Mouse (Mus musculus) hindbrain, embryonic 15.5 days (tissue): ENCODE data around the gene Nfix. TPM values are rescaled to one million over a fixed set of nuclear protein-coding genes. Genes with fewer than 3 reads are reported as not detected.

Experiments
- ATAC-seq: fragments of 200-750 bp; cut with Nextera tagmentation; 2 replicates; pipeline ENCODE4 v1.8.0; 2017; ENCODE audit warnings: low read depth, moderate number of reproducible peaks, moderate TSS enrichment; ENCODE audit not compliant: low FRiP score
- H3K27ac ChIP-seq: fragments of 300-500 bp; sonication (generic); replicated peaks from 2 replicates; pipeline ENCODE4 v1.5.1; 2015; ENCODE audit warnings: mild to moderate bottlenecking, inconsistent platforms
- H3K27me3 ChIP-seq: fragments of 300-500 bp; sonication (generic); 2 replicates; pipeline ENCODE4 v1.6.1; 2015; ENCODE audit warnings: control low read depth, inconsistent platforms
- H3K36me3 ChIP-seq: fragments of 300-500 bp; sonication (generic); 2 replicates; pipeline ENCODE4 v1.6.1; 2015; ENCODE audit warnings: control low read depth, inconsistent platforms
- H3K4me1 ChIP-seq: fragments of 300-500 bp; sonication (generic); replicated peaks from 2 replicates; pipeline ENCODE4 v1.6.1; 2015; ENCODE audit warnings: control low read depth, inconsistent platforms
- H3K4me2 ChIP-seq: fragments of 300-500 bp; sonication (generic); 2 replicates; pipeline ENCODE4 v1.6.1; 2015; ENCODE audit warnings: moderate library complexity, mild to moderate bottlenecking, inconsistent platforms
- H3K4me3 ChIP-seq: fragments of 300-500 bp; sonication (generic); 2 replicates; pipeline ENCODE4 v1.5.1; 2015; ENCODE audit warnings: mild to moderate bottlenecking, inconsistent platforms
- H3K9ac ChIP-seq: fragments of 300-500 bp; sonication (generic); 2 replicates; pipeline ENCODE4 v1.6.1; 2015; ENCODE audit warnings: inconsistent platforms
- H3K9me3 ChIP-seq: fragments of 300-500 bp; sonication (generic); 2 replicates; pipeline ENCODE4 v1.6.1; 2016; ENCODE audit warnings: control low read depth, inconsistent platforms
- WGBS: fragments of 180-500 bp; shearing (Covaris S2); methylation state at CpG from one replicate; pipeline ENCODE4 v1.1.7; 2015; 5-methylcytosine and 5-hydroxymethylcytosine counted together
- polyA plus RNA-seq: library from polyadenylated mRNA; unstranded; fragments of >200 nt; fragmentation: Nextera tagmentation; extraction: Ambion mirVana; gene quantifications from 2 replicates; pipeline ENCODE4 v1.2.1, GENCODE M21; 2015

The Nfix gene
- polyA plus RNA-seq, 1 experiment from 2014 or later: 87.6 TPM

DNA sequence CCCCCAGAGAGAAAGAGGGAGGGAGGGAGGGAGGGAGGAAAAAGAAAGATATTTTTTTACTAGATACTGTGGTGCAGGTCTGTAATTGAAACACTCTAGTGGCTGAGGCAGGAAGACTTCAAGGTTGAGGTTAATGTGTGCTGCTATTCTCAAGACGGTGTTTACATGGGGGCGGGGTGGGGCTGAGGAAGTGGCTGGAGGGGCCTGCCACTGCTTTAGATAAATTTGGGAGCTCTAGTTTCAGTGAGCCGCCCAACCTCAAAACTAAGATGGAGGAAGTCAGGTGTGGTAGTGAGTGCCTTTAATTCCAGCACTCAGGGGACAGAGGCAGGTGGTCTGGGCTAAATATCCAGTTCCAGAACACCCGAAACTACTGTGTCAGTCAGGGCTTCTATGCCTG, 25.5 kb upstream of the Nfix start:
- no peak for ATAC-seq
- H3K4me1 ChIP-seq: peaks cover 14% of the 10 kb centered on the region
- WGBS: 73% methylated on average over 4 of the region's 4 CpGs
- H3K27me3 ChIP-seq: no peaks in the 10 kb centered on the region
- H3K4me3 ChIP-seq: no peak overlapping the region
- no peak overlapping the region for H3K27ac ChIP-seq
- no peaks in the 10 kb centered on the region for H3K9me3 ChIP-seq
- H3K4me2 ChIP-seq: no peak overlapping the region
- H3K9ac ChIP-seq: no peak overlapping the region
- no peaks in the 10 kb centered on the region for H3K36me3 ChIP-seq

DNA sequence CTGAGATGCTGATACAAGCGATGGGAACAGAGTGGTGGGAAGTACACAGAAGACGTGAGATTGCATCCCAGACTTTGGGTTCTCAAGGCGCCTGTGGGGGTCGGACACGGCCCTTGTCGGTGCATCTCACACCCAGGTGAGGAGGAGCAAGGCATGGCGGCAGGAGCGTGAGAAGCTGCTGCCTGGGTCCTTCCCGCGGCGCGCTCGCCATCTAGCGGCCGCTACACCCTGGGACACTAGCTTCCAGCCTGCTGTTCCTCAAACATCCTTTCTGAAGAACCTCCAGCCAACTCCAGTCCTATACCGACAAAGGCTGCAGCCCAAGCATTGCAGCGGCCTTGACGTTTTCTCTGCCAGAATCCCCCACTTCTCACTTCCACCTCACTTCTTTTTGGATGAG, 23.5 kb upstream of the Nfix start:
- 1% methylated on average over 18 of the region's 18 CpGs for WGBS
- Histone ChIP-seq H3K4me2 (peak overlapping the region; percentile 60), H3K9me3 (no peaks in the 10 kb centered on the region), H3K27me3 (no peaks in the 10 kb centered on the region), H3K4me1 (peaks cover 10% of the 10 kb centered on the region), H3K36me3 (no peaks in the 10 kb centered on the region), H3K9ac (peak overlapping the region; percentile 36; the same call in 1 of the 2 replicates), H3K4me3 (peak overlapping the region; percentile 33), H3K27ac (0 out of 2 replicates have a peak overlapping the region, but pooled peaks have one; percentile 53)
- ATAC-seq: peak; percentile 87

DNA sequence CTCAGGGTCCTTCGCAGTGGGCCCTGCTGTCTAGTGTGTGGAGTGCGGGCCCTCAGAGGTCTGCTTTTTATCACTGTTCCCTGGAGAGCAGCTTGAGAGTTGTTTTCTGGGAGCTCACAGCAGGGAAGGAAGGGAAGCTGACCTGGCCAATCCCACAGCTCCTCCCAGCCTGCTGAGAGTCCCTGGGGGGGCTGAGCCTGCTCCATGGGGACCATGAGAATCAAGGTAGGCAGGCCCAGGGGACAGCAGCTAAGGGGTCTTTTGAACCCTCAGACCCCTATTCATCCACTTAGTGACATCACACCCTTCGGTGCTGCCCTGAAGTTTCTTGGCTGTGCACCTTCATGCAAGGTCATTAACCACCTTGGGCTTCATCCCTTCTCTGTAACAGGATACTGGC, 22.6 kb upstream of the Nfix start, which contains the start of gene Dand5:
TSS of gene Dand5 (minus strand) at position 101 of the 400 bp plus-strand sequence.
- Histone ChIP-seq H3K4me3 (peak within 1 kb of the TSS; percentile 33), H3K27me3 (no peaks in the 10 kb centered on the region), H3K36me3 (no peaks in the 10 kb centered on the region), H3K9me3 (no peaks in the 10 kb centered on the region), H3K4me2 (peak within 1 kb of the TSS; percentile 60), H3K9ac (peak within 1 kb of the TSS; percentile 36; the same call in 1 of the 2 replicates), H3K27ac (no peak within 1 kb of the TSS), H3K4me1 (peaks cover 10% of the 10 kb centered on the region)
- ATAC-seq: 0 out of 2 replicates have a peak, but pooled peaks have one; percentile 27
- 32% methylated on average over 3 of the region's 3 CpGs for WGBS

DNA sequence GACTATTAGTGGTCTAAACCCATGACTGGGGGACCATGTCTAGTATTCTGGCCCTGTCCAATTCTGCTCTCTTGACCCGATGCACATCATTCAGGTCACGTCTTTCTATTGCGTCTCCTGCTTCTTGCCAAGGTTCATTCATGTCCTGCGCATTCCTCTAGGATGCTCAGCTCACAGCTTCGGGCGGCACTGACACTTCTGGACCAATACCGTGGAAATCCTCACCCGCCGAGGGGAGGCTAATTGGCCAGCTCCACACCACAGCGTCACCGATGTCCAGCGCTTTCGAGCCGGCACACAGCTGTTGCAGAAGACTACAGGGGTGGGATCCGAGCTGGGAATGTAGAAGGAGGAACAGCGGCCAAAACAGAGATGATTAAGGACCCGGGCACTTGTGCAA, 16.0 kb upstream of the Nfix start:
- no peak overlapping the region for H3K4me3 ChIP-seq
- peaks cover 24% of the 10 kb centered on the region for H3K4me1 ChIP-seq
- H3K27ac ChIP-seq: no peak overlapping the region
- no peaks in the 10 kb centered on the region for H3K9me3 ChIP-seq
- H3K27me3 ChIP-seq: no peaks in the 10 kb centered on the region
- ATAC-seq: no peak
- 72% methylated on average over 17 of the region's 17 CpGs for WGBS
- no peak overlapping the region for H3K4me2 ChIP-seq
- H3K9ac ChIP-seq: no peak overlapping the region
- H3K36me3 ChIP-seq: no peaks in the 10 kb centered on the region

DNA sequence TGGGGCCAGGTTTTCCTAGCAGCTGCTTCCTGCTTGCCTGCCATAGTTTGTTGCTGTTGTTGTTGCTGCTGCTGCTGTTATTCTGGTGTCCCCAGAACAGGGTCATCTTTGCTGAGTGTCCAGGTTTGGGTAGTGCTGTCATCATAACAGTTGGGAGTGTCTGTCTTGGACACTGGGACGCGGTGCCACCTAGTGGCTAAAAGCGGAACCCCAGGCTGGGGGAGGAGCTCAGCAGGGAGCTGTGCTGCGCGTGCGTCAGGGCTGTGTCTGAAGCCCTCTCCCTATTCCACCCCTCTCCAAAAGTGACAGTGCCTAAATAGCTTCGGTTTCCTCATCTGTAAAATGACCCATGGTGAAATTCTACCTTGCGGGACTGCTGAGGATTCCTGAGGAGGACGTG, 15.4 kb upstream of the Nfix start:
- peaks cover 29% of the 10 kb centered on the region for H3K4me1 ChIP-seq
- H3K27ac ChIP-seq: peak overlapping the region; percentile 79
- no peak overlapping the region for H3K9ac ChIP-seq
- H3K9me3 ChIP-seq: no peaks in the 10 kb centered on the region
- peak; percentile 44 for ATAC-seq
- H3K4me3 ChIP-seq: no peak overlapping the region
- WGBS: 16% methylated on average over 9 of the region's 9 CpGs
- H3K36me3 ChIP-seq: no peaks in the 10 kb centered on the region
- H3K27me3 ChIP-seq: no peaks in the 10 kb centered on the region
- no peak overlapping the region for H3K4me2 ChIP-seq

DNA sequence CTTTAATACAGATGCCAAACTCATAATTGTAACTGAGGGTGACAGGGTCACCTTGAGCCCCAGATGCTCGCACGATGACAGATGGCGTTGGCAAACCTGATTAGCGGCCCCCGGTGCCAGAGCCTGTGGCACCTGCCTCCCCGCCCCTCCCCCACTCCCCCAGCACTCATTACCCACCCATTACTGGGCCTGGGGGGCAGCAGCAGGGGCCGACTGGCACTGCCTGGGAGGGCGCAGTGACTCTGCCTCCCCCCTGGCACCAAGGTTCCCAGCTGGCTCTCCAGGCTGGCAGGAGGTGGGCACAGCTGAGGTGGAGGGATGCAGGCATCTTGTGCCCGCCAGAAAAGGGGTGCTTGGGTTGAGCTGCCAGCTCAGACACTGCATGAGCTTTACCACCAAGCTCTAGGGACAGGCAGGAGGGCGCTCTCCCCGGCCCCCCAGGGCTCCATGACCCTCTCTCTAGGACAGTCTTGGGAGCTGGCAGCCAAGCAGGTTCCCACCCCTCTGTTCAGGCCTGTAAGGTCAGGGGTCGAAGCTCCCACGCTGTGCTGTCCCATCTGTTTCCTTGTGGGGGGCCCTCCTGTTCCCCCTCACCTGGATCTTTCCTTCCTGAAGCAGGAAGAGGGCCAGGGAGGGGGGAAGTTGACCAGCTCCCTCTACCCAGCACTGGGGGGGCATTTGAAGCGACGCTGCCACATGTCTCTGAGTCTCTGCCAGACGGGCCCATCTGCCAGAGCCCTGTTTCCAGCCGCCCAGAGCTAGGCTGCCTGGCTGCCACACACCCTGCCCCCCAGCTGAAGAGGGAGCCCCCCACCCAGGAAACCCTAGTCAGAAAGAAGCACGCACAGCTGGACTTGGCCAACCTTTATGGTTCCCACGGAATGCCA, 14.7 kb upstream of the Nfix start:
- peak; percentile 27 for ATAC-seq
- peak overlapping the region; percentile 79 for H3K27ac ChIP-seq
- no peaks in the 10 kb centered on the region for H3K36me3 ChIP-seq
- H3K9ac ChIP-seq: no peak overlapping the region
- 21% methylated on average over 19 of the region's 19 CpGs for WGBS
- peaks cover 32% of the 10 kb centered on the region for H3K4me1 ChIP-seq
- no peaks in the 10 kb centered on the region for H3K9me3 ChIP-seq
- H3K27me3 ChIP-seq: no peaks in the 10 kb centered on the region
- H3K4me3 ChIP-seq: no peak overlapping the region
- H3K4me2 ChIP-seq: 0 out of 2 replicates have a peak overlapping the region, but pooled peaks have one; percentile 7

DNA sequence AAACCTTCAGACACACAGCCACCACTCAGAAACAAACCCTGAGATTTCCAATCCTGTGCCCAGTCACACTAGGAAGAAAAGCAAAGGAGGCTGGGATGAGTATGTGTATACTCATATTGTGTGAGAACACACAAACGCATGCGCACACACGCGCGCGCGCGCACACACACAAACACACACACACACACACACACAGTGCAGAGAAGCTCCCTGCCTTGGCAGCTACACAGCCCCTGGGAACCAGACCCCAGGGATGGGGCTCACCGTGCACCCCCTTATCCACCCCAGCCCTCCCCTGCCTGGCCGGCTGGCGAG, 14.1 kb upstream of the Nfix start:
- peaks cover 38% of the 10 kb centered on the region for H3K4me1 ChIP-seq
- no peak overlapping the region for H3K9ac ChIP-seq
- H3K36me3 ChIP-seq: no peaks in the 10 kb centered on the region
- H3K4me3 ChIP-seq: no peak overlapping the region
- no peaks in the 10 kb centered on the region for H3K9me3 ChIP-seq
- H3K27me3 ChIP-seq: 0 out of 2 replicates have a peak, but pooled peaks cover 3% of the 10 kb centered on the region
- 0 out of 2 replicates have a peak overlapping the region, but pooled peaks have one; percentile 7 for H3K4me2 ChIP-seq
- ATAC-seq: peak; percentile 39
- peak overlapping the region; percentile 79 for H3K27ac ChIP-seq
- 56% methylated on average over 11 of the region's 11 CpGs for WGBS

DNA sequence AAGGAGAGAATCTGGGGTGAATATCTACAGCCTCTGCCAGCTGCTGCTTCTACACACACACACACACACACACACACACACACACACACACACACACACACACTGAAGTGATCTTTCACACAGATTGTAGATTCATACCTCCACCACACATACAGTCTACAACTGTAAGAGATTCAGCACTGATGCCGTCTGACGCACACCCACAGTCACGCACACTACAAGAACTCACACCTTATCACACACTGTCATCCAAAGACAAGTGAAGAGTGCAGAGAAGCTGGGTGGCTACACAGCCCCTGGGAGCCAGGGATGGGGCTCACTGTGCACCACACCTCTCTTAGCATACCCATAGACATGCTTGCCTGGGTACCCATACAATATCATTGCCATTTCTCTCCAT, 13.7 kb upstream of the Nfix start:
- 0 out of 2 replicates have a peak, but pooled peaks cover 3% of the 10 kb centered on the region for H3K27me3 ChIP-seq
- H3K4me1 ChIP-seq: peaks cover 41% of the 10 kb centered on the region
- H3K4me3 ChIP-seq: no peak overlapping the region
- 76% methylated on average over 3 of the region's 3 CpGs for WGBS
- no peak overlapping the region for H3K4me2 ChIP-seq
- no peaks in the 10 kb centered on the region for H3K36me3 ChIP-seq
- H3K27ac ChIP-seq: peak overlapping the region; percentile 79
- H3K9ac ChIP-seq: no peak overlapping the region
- ATAC-seq: no peak
- H3K9me3 ChIP-seq: no peaks in the 10 kb centered on the region

DNA sequence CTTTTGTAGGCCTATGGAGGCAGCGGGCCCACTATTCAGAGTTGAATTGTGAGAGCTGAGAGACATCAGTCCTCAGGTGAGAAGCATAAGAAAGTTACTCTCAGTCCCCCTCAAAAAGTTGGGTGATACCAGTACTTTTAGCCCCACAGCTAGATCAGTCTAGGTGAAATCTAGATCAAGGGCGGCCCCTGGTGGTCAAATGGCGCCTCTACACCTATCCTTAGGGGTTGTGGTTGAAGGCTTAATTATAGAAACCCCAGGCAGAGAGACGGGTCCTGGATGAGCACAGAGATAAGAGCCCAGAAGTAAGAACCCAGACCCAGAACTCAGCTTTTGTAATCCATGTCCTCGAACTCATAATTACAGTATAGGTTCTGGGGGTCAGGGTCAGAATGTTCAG, 12.9 kb upstream of the Nfix start:
- Histone ChIP-seq H3K4me3 (no peak overlapping the region), H3K27ac (no peak overlapping the region), H3K4me1 (peaks cover 42% of the 10 kb centered on the region), H3K9ac (no peak overlapping the region), H3K4me2 (no peak overlapping the region), H3K27me3 (0 out of 2 replicates have a peak, but pooled peaks cover 10% of the 10 kb centered on the region), H3K9me3 (no peaks in the 10 kb centered on the region), H3K36me3 (no peaks in the 10 kb centered on the region)
- 1% methylated on average over 5 of the region's 5 CpGs for WGBS
- no peak for ATAC-seq

DNA sequence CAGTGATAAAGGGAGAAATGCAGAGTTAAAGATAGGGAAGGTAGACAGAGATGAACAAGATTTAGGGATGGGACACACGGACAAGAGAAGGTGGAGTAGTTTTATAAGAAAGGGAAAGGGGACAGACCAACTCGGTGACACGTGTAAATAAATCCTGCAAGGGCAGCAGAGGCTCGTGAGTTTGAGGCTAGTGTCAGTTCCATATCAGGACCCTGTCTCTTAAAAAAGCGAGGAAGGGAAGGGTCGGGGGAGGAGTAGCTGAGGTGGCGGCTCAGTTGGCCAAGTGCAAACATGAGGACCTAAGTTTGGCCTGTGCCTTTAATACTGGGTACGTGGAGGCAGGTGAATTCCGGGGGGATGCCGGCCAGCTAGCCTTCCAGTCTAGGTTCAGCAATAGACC, 11.2 kb upstream of the Nfix start:
- H3K4me1 ChIP-seq: peaks cover 42% of the 10 kb centered on the region

DNA sequence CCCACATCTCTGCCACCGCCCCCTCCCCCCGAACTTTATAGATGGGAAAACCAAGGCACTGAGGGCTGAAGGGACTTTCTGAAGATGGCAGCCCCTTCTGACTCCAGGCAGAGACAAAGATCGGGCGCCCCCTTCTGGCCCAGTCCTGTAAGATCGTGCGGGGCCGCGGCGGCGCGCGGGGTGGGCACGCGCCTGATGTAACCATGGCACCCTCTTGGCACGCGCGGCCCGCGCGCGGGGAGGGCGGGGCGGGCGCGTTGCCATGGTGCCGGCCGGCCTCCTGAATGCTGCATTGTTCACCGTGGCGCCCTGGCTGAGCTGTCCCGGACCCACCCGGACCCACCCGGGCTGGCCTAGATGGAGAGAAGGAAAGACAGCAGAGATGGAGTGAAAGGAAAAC, 10.8 kb upstream of the Nfix start:
- Histone ChIP-seq H3K9me3 (no peaks in the 10 kb centered on the region), H3K4me3 (peak overlapping the region; percentile 37), H3K27me3 (0 out of 2 replicates have a peak, but pooled peaks cover 10% of the 10 kb centered on the region), H3K27ac (peak overlapping the region; percentile 67), H3K4me1 (peaks cover 42% of the 10 kb centered on the region), H3K4me2 (peak overlapping the region; percentile 71), H3K9ac (peak overlapping the region; percentile 38), H3K36me3 (no peaks in the 10 kb centered on the region)
- under 1% methylated on average over 32 of the region's 32 CpGs for WGBS
- ATAC-seq: peak; percentile 87

More for the DNA sequence above, 11.2 kb upstream of the Nfix start:
- Histone ChIP-seq H3K27ac (peak overlapping the region; percentile 67), H3K4me2 (peak overlapping the region; percentile 71), H3K4me3 (peak overlapping the region; percentile 37), H3K27me3 (0 out of 2 replicates have a peak, but pooled peaks cover 10% of the 10 kb centered on the region), H3K9ac (peak overlapping the region; percentile 38), H3K36me3 (no peaks in the 10 kb centered on the region), H3K9me3 (no peaks in the 10 kb centered on the region)
- 12% methylated on average over 10 of the region's 10 CpGs for WGBS
- ATAC-seq: no peak

DNA sequence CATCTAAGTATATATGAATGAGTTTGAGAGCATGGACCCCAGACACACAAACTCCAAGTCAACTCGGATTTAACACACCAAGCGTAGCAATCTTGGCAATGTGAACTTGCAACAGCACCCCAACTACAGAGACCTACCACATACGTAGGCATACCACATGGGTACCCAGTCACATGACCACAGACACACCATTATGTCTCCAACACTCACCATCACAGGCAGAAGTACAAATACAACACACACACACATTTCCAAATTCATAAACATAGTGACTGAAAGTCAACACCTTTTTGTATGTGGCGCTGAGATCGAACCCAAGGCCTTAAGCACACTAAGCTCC, 9.8 kb upstream of the Nfix start:
- 72% methylated on average over 5 of the region's 5 CpGs for WGBS
- Histone ChIP-seq H3K9ac (no peak overlapping the region), H3K36me3 (no peaks in the 10 kb centered on the region), H3K9me3 (no peaks in the 10 kb centered on the region), H3K4me1 (peaks cover 37% of the 10 kb centered on the region), H3K4me3 (no peak overlapping the region), H3K27me3 (0 out of 2 replicates have a peak, but pooled peaks cover 13% of the 10 kb centered on the region), H3K27ac (no peak overlapping the region), H3K4me2 (no peak overlapping the region)
- ATAC-seq: no peak
